Mouse (Mus musculus) bone marrow macrophage, adult 2 months (primary cell): ENCODE measurements around the gene Prss44.

Experiments
- CTCF ChIP-seq: IDR thresholded peaks from 2 replicates; pipeline ENCODE4 v1.5.1; 2012; ENCODE audit warnings: low read depth, mild to moderate bottlenecking, low read length, moderate library complexity
- POLR2A ChIP-seq: IDR thresholded peaks from 2 replicates; pipeline ENCODE4 v1.6.1; 2012; ENCODE audit warnings: mild to moderate bottlenecking, low read depth, low read length, borderline replicate concordance

- no peak for TF ChIP-seq POLR2A
- no peak for TF ChIP-seq CTCF
These were observed 23.3 kb upstream of the Prss44 start for GRCm38 (mm10) chr9:110790462-110790861.
